Mouse (Mus musculus) CH12.LX (cell line): Measurements from ENCODE around the gene Traf1. TPM values are rescaled to one million over a fixed set of nuclear protein-coding genes. Genes with fewer than 3 reads are reported as not detected.
A peak's percentile ranks its signal among the peaks of the same experiment; 100 is the strongest.

ENCODE experiments used
- DNase-seq: peaks from one replicate; pipeline ENCODE4 v3.0.0-alpha.2; 2013; ENCODE audit errors: extremely low read depth
- H3K27ac ChIP-seq: 2 replicates; pipeline ENCODE4 v1.5.1; 2012; ENCODE audit warnings: low read depth, mild to moderate bottlenecking, control low read depth, moderate library complexity; ENCODE audit not compliant: insufficient read depth
- H3K27me3 ChIP-seq: replicated peaks from 2 replicates; pipeline ENCODE3; 2012; ENCODE audit warnings: inconsistent platforms
- H3K36me3 ChIP-seq, 2 experiments: replicated peaks in 1 of 2; 2 replicates each; pipeline versions ENCODE3 to v1.6.1; 2012; ENCODE audit warnings: inconsistent platforms in 1 of 2, low read length in 1 of 2, mild to moderate bottlenecking in 1 of 2, mixed read lengths in 1 of 2, moderate library complexity in 1 of 2; ENCODE audit not compliant: control insufficient read depth in 1 of 2, insufficient read depth in 1 of 2
- H3K4me1 ChIP-seq, 2 experiments: 2 replicates each; pipeline ENCODE4 v1.6.1; 2012; ENCODE audit warnings: inconsistent platforms in 1 of 2, moderate library complexity in 1 of 2; ENCODE audit not compliant: insufficient read depth in 2 of 2, control insufficient read depth in 1 of 2
- H3K4me2 ChIP-seq: 2 replicates; pipeline ENCODE4 v1.6.1; 2012; ENCODE audit warnings: low read depth, mild to moderate bottlenecking, control low read depth; ENCODE audit not compliant: poor library complexity, insufficient read depth, severe bottlenecking
- H3K4me3 ChIP-seq, 3 experiments: fragments of 150-350 bp in 1 of 3; sonication (generic) in 1 of 3; replicated peaks in 1 of 3; 2 replicates each; pipeline versions ENCODE3 to v1.5.1; 2011 to 2012; ENCODE audit warnings: low read depth in 2 of 3, low read length in 2 of 3, mild to moderate bottlenecking in 2 of 3, moderate library complexity in 2 of 3, control low read depth in 1 of 3, improper control_type of control experiment in 1 of 3, inconsistent platforms in 1 of 3, mixed read lengths in 1 of 3; ENCODE audit not compliant: poor library complexity in 1 of 3
- H3K79me2 ChIP-seq: replicated peaks from 2 replicates; pipeline ENCODE4 v1.6.1; 2012; ENCODE audit warnings: mild to moderate bottlenecking, moderate library complexity; ENCODE audit not compliant: control insufficient read depth, poor library complexity, insufficient read depth, severe bottlenecking; ENCODE audit errors: extremely low read depth
- H3K9ac ChIP-seq: 2 replicates; pipeline ENCODE4 v1.6.1; 2012; ENCODE audit warnings: low read depth, mild to moderate bottlenecking, control low read depth, moderate library complexity; ENCODE audit not compliant: insufficient read depth
- H3K9me3 ChIP-seq: replicated peaks from 2 replicates; pipeline ENCODE3; 2012; ENCODE audit warnings: low read length, inconsistent platforms, mixed read lengths
- BHLHE40 ChIP-seq: IDR thresholded peaks from 2 replicates; pipeline ENCODE4 v1.6.1; 2011; ENCODE audit warnings: mild to moderate bottlenecking, low read depth, low read length, improper control_type of control experiment
- CHD1 ChIP-seq: IDR thresholded peaks from 2 replicates; pipeline ENCODE4 v1.6.1; 2012; ENCODE audit warnings: low read depth, low read length, improper control_type of control experiment, inconsistent platforms
- CHD2 ChIP-seq: IDR thresholded peaks from 2 replicates; pipeline ENCODE4 v1.6.1; 2011; ENCODE audit warnings: low read length, improper control_type of control experiment
- CTCF ChIP-seq, 2 experiments: IDR thresholded peaks in 1 of 2; conservative IDR thresholded peaks in 1 of 2; 2 replicates each; pipeline ENCODE4 v1.5.1; 2011 to 2012; ENCODE audit warnings: low read depth in 2 of 2, low read length in 2 of 2, improper control_type of control experiment in 1 of 2, inconsistent platforms in 1 of 2, mild to moderate bottlenecking in 1 of 2, moderate library complexity in 1 of 2
- E2F4 ChIP-seq: IDR thresholded peaks from 2 replicates; pipeline ENCODE4 v1.6.1; 2011; ENCODE audit warnings: low read depth, low read length, improper control_type of control experiment; ENCODE audit not compliant: insufficient replicate concordance
- ELF1 ChIP-seq: IDR thresholded peaks from 2 replicates; pipeline ENCODE4 v1.6.1; 2014; ENCODE audit warnings: low read depth, mild to moderate bottlenecking, inconsistent platforms, low read length, improper control_type of control experiment
- EP300 ChIP-seq: IDR thresholded peaks from 2 replicates; pipeline ENCODE4 v1.6.1; 2011; ENCODE audit warnings: low read length, improper control_type of control experiment
- ETS1 ChIP-seq: conservative IDR thresholded peaks from 2 replicates; pipeline ENCODE4 v1.6.1; 2012; ENCODE audit warnings: low read depth, mild to moderate bottlenecking, inconsistent platforms, low read length, improper control_type of control experiment, moderate library complexity
- HCFC1 ChIP-seq: IDR thresholded peaks from 2 replicates; pipeline ENCODE4 v1.6.1; 2012; ENCODE audit warnings: low read depth, mild to moderate bottlenecking, inconsistent platforms, low read length, improper control_type of control experiment
- IRF4 ChIP-seq: IDR thresholded peaks from 2 replicates; pipeline ENCODE4 v1.6.1; 2014; ENCODE audit warnings: low read depth, mild to moderate bottlenecking, inconsistent platforms, low read length, improper control_type of control experiment
- JUN ChIP-seq: IDR thresholded peaks from 2 replicates; pipeline ENCODE4 v1.6.1; 2011; ENCODE audit warnings: low read depth, mild to moderate bottlenecking, low read length, improper control_type of control experiment, moderate library complexity; ENCODE audit not compliant: insufficient read depth
- JUND ChIP-seq: conservative IDR thresholded peaks from 2 replicates; pipeline ENCODE4 v1.6.1; 2011; ENCODE audit warnings: low read depth, low read length, improper control_type of control experiment
- KAT2A ChIP-seq: IDR thresholded peaks from 2 replicates; pipeline ENCODE4 v1.6.1; 2012; ENCODE audit warnings: low read length, improper control_type of control experiment, inconsistent platforms; ENCODE audit not compliant: insufficient replicate concordance
- MAFK ChIP-seq: IDR thresholded peaks from 2 replicates; pipeline ENCODE4 v1.6.1; 2011; ENCODE audit warnings: low read length, improper control_type of control experiment; ENCODE audit not compliant: insufficient replicate concordance
- MAX ChIP-seq: IDR thresholded peaks from 2 replicates; pipeline ENCODE4 v1.6.1; 2011; ENCODE audit warnings: low read length, improper control_type of control experiment
- MAZ ChIP-seq: IDR thresholded peaks from 2 replicates; pipeline ENCODE4 v1.6.1; 2012; ENCODE audit warnings: low read depth, mild to moderate bottlenecking, inconsistent platforms, low read length, improper control_type of control experiment, moderate library complexity
- MEF2A ChIP-seq: IDR thresholded peaks from 2 replicates; pipeline ENCODE4 v1.6.1; 2014; ENCODE audit warnings: low read depth, mild to moderate bottlenecking, inconsistent platforms, low read length, improper control_type of control experiment, borderline replicate concordance
- MXI1 ChIP-seq: IDR thresholded peaks from 2 replicates; pipeline ENCODE4 v1.6.1; 2011; ENCODE audit warnings: mild to moderate bottlenecking, low read depth, low read length, improper control_type of control experiment
- MYC ChIP-seq: IDR thresholded peaks from 2 replicates; pipeline ENCODE4 v1.6.1; 2011; ENCODE audit warnings: low read depth, mild to moderate bottlenecking, improper control_type of control experiment, low read length
- NELFE ChIP-seq: IDR thresholded peaks from 2 replicates; pipeline ENCODE4 v1.6.1; 2011; ENCODE audit warnings: low read depth, low read length, improper control_type of control experiment
- NRF1 ChIP-seq: IDR thresholded peaks from 2 replicates; pipeline ENCODE4 v1.6.1; 2014; ENCODE audit warnings: low read depth, mild to moderate bottlenecking, inconsistent platforms, low read length, improper control_type of control experiment, moderate library complexity
- PAX5 ChIP-seq: IDR thresholded peaks from 2 replicates; pipeline ENCODE4 v1.6.1; 2012; ENCODE audit warnings: low read length, inconsistent platforms, mixed read lengths
- POLR2A ChIP-seq: IDR thresholded peaks from 2 replicates; pipeline ENCODE4 v1.6.1; 2011; ENCODE audit warnings: low read depth, mild to moderate bottlenecking, improper control_type of control experiment, low read length
- POLR2AphosphoS2 ChIP-seq: IDR thresholded peaks from 2 replicates; pipeline ENCODE4 v1.6.1; 2011; ENCODE audit warnings: low read depth, low read length, improper control_type of control experiment
- RAD21 ChIP-seq: IDR thresholded peaks from 2 replicates; pipeline ENCODE4 v1.6.1; 2011; ENCODE audit warnings: low read depth, mild to moderate bottlenecking, low read length, improper control_type of control experiment, moderate library complexity
- RCOR1 ChIP-seq: conservative IDR thresholded peaks from 2 replicates; pipeline ENCODE4 v1.6.1; 2012; ENCODE audit warnings: low read depth, mild to moderate bottlenecking, inconsistent platforms, low read length, improper control_type of control experiment
- SIN3A ChIP-seq: IDR thresholded peaks from 2 replicates; pipeline ENCODE4 v1.6.1; 2012; ENCODE audit warnings: low read length, improper control_type of control experiment, inconsistent platforms
- TBP ChIP-seq: conservative IDR thresholded peaks from 2 replicates; pipeline ENCODE4 v1.6.1; 2011; ENCODE audit warnings: low read depth, low read length, improper control_type of control experiment
- TCF12 ChIP-seq: IDR thresholded peaks from 2 replicates; pipeline ENCODE4 v1.6.1; 2014; ENCODE audit warnings: low read depth, mild to moderate bottlenecking, inconsistent platforms, low read length, improper control_type of control experiment
- UBTF ChIP-seq: IDR thresholded peaks from 2 replicates; pipeline ENCODE4 v1.6.1; 2012; ENCODE audit warnings: low read depth, mild to moderate bottlenecking, inconsistent platforms, low read length, improper control_type of control experiment, moderate library complexity
- ZMIZ1 ChIP-seq: IDR thresholded peaks from 2 replicates; pipeline ENCODE4 v1.6.1; 2012; ENCODE audit warnings: low read depth, mild to moderate bottlenecking, inconsistent platforms, low read length, improper control_type of control experiment
- ZNF384 ChIP-seq: IDR thresholded peaks from 2 replicates; pipeline ENCODE4 v1.6.1; 2012; ENCODE audit warnings: low read depth, low read length, improper control_type of control experiment, inconsistent platforms
- dilution Hi-C: fragments of 300-500 bp; cut with MboI; formaldehyde crosslinking; loops from 2 replicates; pipeline ENCODE4 v1.14.3; 2020; ENCODE audit warnings: low sequenced_read_pairs; ENCODE audit not compliant: extremely low pct_unique_long_range_greater_than_20kb, extremely low pct_ligation_motif_present
- in situ Hi-C: fragments of 300-500 bp; cut with MboI; formaldehyde crosslinking; loops from 3 replicates; pipeline ENCODE4 v1.14.3; 2019; ENCODE audit warnings: low sequenced_read_pairs, low pct_ligation_motif_present, low pct_unique_long_range_greater_than_20kb, mixed read lengths
- polyA plus RNA-seq: library from polyadenylated mRNA; unstranded; fragments of >175 nt; gene quantifications from 2 replicates; pipeline ENCODE4 v1.2.1, GENCODE M21; 2012; ENCODE audit warnings: low read depth; ENCODE audit not compliant: insufficient read length
- total RNA-seq, 2 experiments: library from RNA; depleted of rRNA; stranded (reverse); fragments of 300-350 nt in 1 of 2; fragments of >200 nt in 1 of 2; gene quantifications; 2 replicates each; pipeline ENCODE4 v1.2.3; 2012 to 2014

Gene Traf1
- total and polyA plus RNA-seq, 3 experiments = 47.9 to 151 (median 66.9) TPM

DNA sequence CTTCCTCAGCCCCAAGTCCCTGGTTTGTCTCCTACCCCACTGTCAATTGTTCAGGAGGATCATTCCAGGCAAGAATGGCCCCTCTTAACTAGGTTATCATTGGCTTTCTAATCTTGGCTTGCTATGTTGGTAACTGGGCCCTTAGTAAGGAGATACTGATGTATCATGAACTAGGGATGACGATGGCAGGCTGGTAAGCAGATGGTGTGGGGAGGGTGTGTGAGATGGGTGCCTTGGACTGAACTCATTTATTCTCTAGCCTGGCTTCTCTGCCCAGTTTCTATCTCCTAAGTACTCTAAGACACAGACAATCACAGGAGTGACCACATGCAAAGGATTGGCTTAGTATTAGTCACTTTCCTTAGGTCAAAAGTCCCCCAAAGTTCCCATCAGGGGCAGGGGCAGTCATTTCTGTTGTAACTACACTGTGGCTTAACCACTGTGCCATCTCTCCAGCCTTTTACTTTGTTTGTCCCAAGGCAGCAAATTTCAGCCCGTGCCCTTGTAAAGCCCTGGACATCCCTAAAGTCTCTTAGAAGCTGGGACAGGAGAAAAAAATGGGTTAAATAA lies 7.9 kb downstream of the Traf1 start:
- Histone ChIP-seq H3K36me3 (peaks cover 46 to 66% of the 10 kb centered on the region in 2 experiments), H3K79me2 (peaks cover 68% of the 10 kb centered on the region), H3K4me3 (peak overlapping the region in 2 of 3 experiments; percentile 17 to 29), H3K9me3 (no peaks in the 10 kb centered on the region), H3K4me1 (peaks cover 27 to 77% of the 10 kb centered on the region in 2 experiments), H3K27me3 (no peaks in the 10 kb centered on the region), H3K27ac (peak overlapping the region; percentile 96), H3K9ac (peak overlapping the region; percentile 87; the same call in 1 of the 2 replicates), H3K4me2 (peak overlapping the region; percentile 76)
- DNase-seq = peak; percentile 78
- in situ Hi-C loops = no loop called here
- dilution Hi-C loops = no loop called here
- no peak for TF ChIP-seq RAD21
- peak; percentile 61; the same call in 1 of the 2 replicates for TF ChIP-seq ZMIZ1
- TF ChIP-seq CTCF (conservative IDR thresholded peaks at IDR 0.05 in 1 of 2, IDR thresholded peaks at IDR 0.05 in 1 of 2; ENCODE audit: low read depth in 2 of 2, low read length in 2 of 2) = no peak
- peak; percentile 89; the same call in 1 of the 2 replicates for TF ChIP-seq JUN
- TF ChIP-seq TBP = 0 out of 2 replicates have a peak, but pooled peaks have one; percentile 38
- peak; percentile 98 for TF ChIP-seq EP300
- TF ChIP-seq HCFC1 = peak; percentile 14; the same call in 1 of the 2 replicates
- TF ChIP-seq MAZ = peak; percentile 73
- peak; percentile 92 for TF ChIP-seq MEF2A
- no peak for TF ChIP-seq E2F4
- TF ChIP-seq RCOR1 = peak; percentile 90; the same call in 1 of the 2 replicates
- TF ChIP-seq MXI1 = 0 out of 2 replicates have a peak, but pooled peaks have one; percentile 65
- peak; percentile 90 for TF ChIP-seq JUND
- TF ChIP-seq TCF12 = peak; percentile 95
- peak; percentile 63; the same call in 1 of the 2 replicates for TF ChIP-seq KAT2A
- 0 out of 2 replicates have a peak, but pooled peaks have one; percentile 33 for TF ChIP-seq ZNF384
- peak; percentile 72 for TF ChIP-seq MAX
- TF ChIP-seq CHD1 = peak; percentile 92; the same call in 1 of the 2 replicates
- no peak; the same call in 1 of the 2 replicates for TF ChIP-seq POLR2AphosphoS2
- peak; percentile 93 for TF ChIP-seq ETS1
- TF ChIP-seq MAFK = peak; percentile 89
- TF ChIP-seq UBTF = no peak; the same call in none of the 2 replicates
- peak; percentile 76 for TF ChIP-seq SIN3A
- peak; percentile 74; the same call in 1 of the 2 replicates for TF ChIP-seq MYC
- peak; percentile 90 for TF ChIP-seq CHD2
- TF ChIP-seq NRF1 = 0 out of 2 replicates have a peak, but pooled peaks have one; percentile 26
- TF ChIP-seq ELF1 = no peak
- peak; percentile 86 for TF ChIP-seq BHLHE40
- 0 out of 2 replicates have a peak, but pooled peaks have one; percentile 10 for TF ChIP-seq POLR2A
- TF ChIP-seq PAX5 = no peak
- TF ChIP-seq NELFE = peak; percentile 47; the same call in 1 of the 2 replicates
- peak; percentile 98 for TF ChIP-seq IRF4
